Mouse (Mus musculus): ENCODE measurements at regions not wholly inside any gene's neighbourhood (a gene's known extent, or its start where the extent isn't known, plus 50 kb on each side); places are given as distances from the start of the nearest gene placed in this dataset.

GRCm38 (mm10) chr8:15221211-15221912 lies 175.5 kb upstream of the BB014433 start:
- H3K4me3 ChIP-seq (ENCODE audit: insufficient read depth, low read depth, low read length) = no peak overlapping the region
- DNase-seq (ENCODE audit: extremely low read depth, low read depth, low spot score) = peak; percentile 13
- 40% methylated on average over 13 of the region's 13 CpGs for WGBS
- no peak overlapping the region for H3K27ac ChIP-seq (replicated peaks; ENCODE audit: insufficient read depth, low read depth, low read length)
- H3K79me2 ChIP-seq (ENCODE audit: control insufficient read depth, insufficient read depth, low read length) = no peaks in the 10 kb centered on the region
- H3K4me1 ChIP-seq (ENCODE audit: control insufficient read depth, insufficient read depth, low read length) = no peaks in the 10 kb centered on the region
- H3K36me3 ChIP-seq (ENCODE audit: control insufficient read depth, insufficient read depth, low read length) = no peaks in the 10 kb centered on the region
- no peak overlapping the region for H3K9ac ChIP-seq (ENCODE audit: low read depth, low read length)
- no peaks in the 10 kb centered on the region for H3K27me3 ChIP-seq (ENCODE audit: control insufficient read depth, insufficient read depth, low read length)
- TF ChIP-seq CTCF (IDR thresholded peaks at IDR 0.05; ENCODE audit: low read depth, low read length) = peak; percentile 64
- TF ChIP-seq POLR2A (IDR thresholded peaks at IDR 0.05; ENCODE audit: extremely low read depth, insufficient read depth, low read length) = no peak

GRCm38 (mm10) chr8:15209856-15210521 lies 164.1 kb upstream of the BB014433 start:
- 44% methylated on average over 6 of the region's 6 CpGs for WGBS

GRCm38 (mm10) chr8:15201556-15201955 lies 155.7 kb upstream of the BB014433 start:
- no peaks in the 10 kb centered on the region for H3K4me1 ChIP-seq (ENCODE audit: control insufficient read depth, insufficient read depth, low read length)
- H3K36me3 ChIP-seq (ENCODE audit: control insufficient read depth, insufficient read depth, low read length) = no peaks in the 10 kb centered on the region
- TF ChIP-seq CTCF (IDR thresholded peaks at IDR 0.05; ENCODE audit: low read depth, low read length) (no peak), POLR2A (IDR thresholded peaks at IDR 0.05; ENCODE audit: extremely low read depth, insufficient read depth, low read length) (no peak)
- WGBS = 85% methylated on average over 6 of the region's 6 CpGs
- no peak overlapping the region for H3K27ac ChIP-seq (replicated peaks; ENCODE audit: insufficient read depth, low read depth, low read length)
- no peak overlapping the region for H3K9ac ChIP-seq (ENCODE audit: low read depth, low read length)
- no peaks in the 10 kb centered on the region for H3K27me3 ChIP-seq (ENCODE audit: control insufficient read depth, insufficient read depth, low read length)
- H3K4me3 ChIP-seq (ENCODE audit: insufficient read depth, low read depth, low read length) = no peak overlapping the region
- no peaks in the 10 kb centered on the region for H3K79me2 ChIP-seq (ENCODE audit: control insufficient read depth, insufficient read depth, low read length)
- no peak for DNase-seq (ENCODE audit: extremely low read depth, low read depth, low spot score)

More at GRCm38 (mm10) chr8:15209856-15210521, 164.1 kb upstream of the BB014433 start:
- Histone ChIP-seq H3K79me2 (ENCODE audit: control insufficient read depth, insufficient read depth, low read length) (no peaks in the 10 kb centered on the region), H3K27ac (replicated peaks; ENCODE audit: insufficient read depth, low read depth, low read length) (no peak overlapping the region), H3K4me1 (ENCODE audit: control insufficient read depth, insufficient read depth, low read length) (no peaks in the 10 kb centered on the region), H3K36me3 (ENCODE audit: control insufficient read depth, insufficient read depth, low read length) (no peaks in the 10 kb centered on the region), H3K4me3 (ENCODE audit: insufficient read depth, low read depth, low read length) (no peak overlapping the region), H3K27me3 (ENCODE audit: control insufficient read depth, insufficient read depth, low read length) (no peaks in the 10 kb centered on the region), H3K9ac (ENCODE audit: low read depth, low read length) (no peak overlapping the region)
- no peak for TF ChIP-seq POLR2A (IDR thresholded peaks at IDR 0.05; ENCODE audit: extremely low read depth, insufficient read depth, low read length)
- TF ChIP-seq CTCF (IDR thresholded peaks at IDR 0.05; ENCODE audit: low read depth, low read length) = no peak
- DNase-seq (ENCODE audit: extremely low read depth, low read depth, low spot score) = no peak

GRCm38 (mm10) chr8:15190708-15191107 lies 144.8 kb upstream of the BB014433 start:
- TF ChIP-seq CTCF (IDR thresholded peaks at IDR 0.05; ENCODE audit: low read depth, low read length) (no peak), POLR2A (IDR thresholded peaks at IDR 0.05; ENCODE audit: extremely low read depth, insufficient read depth, low read length) (no peak)
- Histone ChIP-seq H3K9ac (ENCODE audit: low read depth, low read length) (no peak overlapping the region), H3K4me3 (ENCODE audit: insufficient read depth, low read depth, low read length) (no peak overlapping the region), H3K27me3 (ENCODE audit: control insufficient read depth, insufficient read depth, low read length) (no peaks in the 10 kb centered on the region), H3K4me1 (ENCODE audit: control insufficient read depth, insufficient read depth, low read length) (no peaks in the 10 kb centered on the region), H3K36me3 (ENCODE audit: control insufficient read depth, insufficient read depth, low read length) (no peaks in the 10 kb centered on the region), H3K27ac (replicated peaks; ENCODE audit: insufficient read depth, low read depth, low read length) (no peak overlapping the region), H3K79me2 (ENCODE audit: control insufficient read depth, insufficient read depth, low read length) (no peaks in the 10 kb centered on the region)
- no peak for DNase-seq (ENCODE audit: extremely low read depth, low read depth, low spot score)
- 58% methylated on average over 3 of the region's 3 CpGs for WGBS

- WGBS = 61% methylated on average over 10 of the region's 10 CpGs
- H3K4me3 ChIP-seq (ENCODE audit: insufficient read depth, low read depth, low read length) = no peak overlapping the region
- H3K79me2 ChIP-seq (ENCODE audit: control insufficient read depth, insufficient read depth, low read length) = no peaks in the 10 kb centered on the region
- H3K27me3 ChIP-seq (ENCODE audit: control insufficient read depth, insufficient read depth, low read length) = no peaks in the 10 kb centered on the region
- no peak for TF ChIP-seq POLR2A (IDR thresholded peaks at IDR 0.05; ENCODE audit: extremely low read depth, insufficient read depth, low read length)
- no peak for TF ChIP-seq CTCF (IDR thresholded peaks at IDR 0.05; ENCODE audit: low read depth, low read length)
- no peak overlapping the region for H3K9ac ChIP-seq (ENCODE audit: low read depth, low read length)
- no peak overlapping the region for H3K27ac ChIP-seq (replicated peaks; ENCODE audit: insufficient read depth, low read depth, low read length)
- H3K4me1 ChIP-seq (ENCODE audit: control insufficient read depth, insufficient read depth, low read length) = no peaks in the 10 kb centered on the region
- no peak for DNase-seq (ENCODE audit: extremely low read depth, low read depth, low spot score)
- H3K36me3 ChIP-seq (ENCODE audit: control insufficient read depth, insufficient read depth, low read length) = no peaks in the 10 kb centered on the region
These were observed 143.3 kb upstream of the BB014433 start for GRCm38 (mm10) chr8:15189079-15189612.

Data from liver, adult 2 months (tissue).